Mouse (Mus musculus): ENCODE measurements around the gene Gm9733. TPM values are rescaled to one million over a fixed set of nuclear protein-coding genes. Genes with fewer than 3 reads are reported as not detected.

The Gm9733 gene
- polyA plus RNA-seq, 1 experiment, result 3.1 TPM

DNA sequence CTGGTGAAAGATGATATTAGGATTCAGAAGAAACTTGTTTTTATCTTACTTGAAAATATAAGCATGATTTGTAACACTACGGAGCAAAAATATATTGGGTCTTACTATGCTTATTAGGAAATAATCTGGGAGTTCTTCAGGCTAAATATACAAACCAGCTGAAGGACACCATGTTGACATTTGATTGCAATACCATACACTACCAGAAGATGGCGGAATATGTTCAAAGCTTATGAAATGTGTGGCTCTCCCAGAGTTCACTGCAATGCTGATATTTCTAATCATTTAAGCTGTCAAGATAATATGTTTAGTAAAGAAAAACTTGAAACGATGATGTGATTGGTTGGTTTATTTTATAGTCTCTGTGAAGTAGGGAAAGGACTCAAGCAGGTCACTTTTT is 67.7 kb downstream of the Gm9733 start:
- H3K4me1 ChIP-seq (ENCODE audit: control insufficient read depth, insufficient read depth, low read length), result no peaks in the 10 kb centered on the region
- H3K4me3 ChIP-seq (ENCODE audit: insufficient read depth, low read length), result no peak overlapping the region
- TF ChIP-seq CTCF (IDR thresholded peaks at IDR 0.05; ENCODE audit: low read depth, low read length), result no peak
- no peak for TF ChIP-seq POLR2A (IDR thresholded peaks at IDR 0.05; ENCODE audit: borderline replicate concordance, low read depth, low read length)
- H3K27ac ChIP-seq (ENCODE audit: insufficient read depth, low read depth, low read length), result no peak overlapping the region

DNA sequence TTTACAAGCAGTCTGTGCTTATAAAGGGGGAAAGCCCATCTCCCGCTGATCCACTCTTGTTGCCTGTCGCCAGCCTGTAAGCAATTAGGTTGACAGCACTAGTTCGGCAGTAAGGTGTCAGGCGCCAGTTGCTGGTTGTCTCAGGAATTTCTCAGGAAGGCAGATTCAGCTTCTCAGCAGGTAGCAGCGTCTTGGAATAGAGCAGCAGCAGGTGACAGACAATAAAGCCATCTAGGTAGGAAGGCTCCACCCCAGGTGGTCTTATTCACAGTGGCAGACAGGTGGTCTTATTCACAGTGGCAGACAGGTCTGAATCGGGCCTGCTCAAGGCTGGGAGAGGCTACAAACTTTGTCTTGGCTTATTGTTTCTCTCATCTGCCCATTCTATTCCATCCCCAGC is 76.4 kb downstream of the Gm9733 start:
- Histone ChIP-seq H3K27ac (ENCODE audit: insufficient read depth, low read depth, low read length) (no peak overlapping the region), H3K4me3 (ENCODE audit: insufficient read depth, low read length) (no peak overlapping the region), H3K4me1 (ENCODE audit: control insufficient read depth, insufficient read depth, low read length) (no peaks in the 10 kb centered on the region)
- TF ChIP-seq POLR2A (IDR thresholded peaks at IDR 0.05; ENCODE audit: borderline replicate concordance, low read depth, low read length) (no peak), CTCF (IDR thresholded peaks at IDR 0.05; ENCODE audit: low read depth, low read length) (no peak)

Other genes starting within 250 kb of the Gm9733 start
- 46.6 and 48.9 TPM in 2 replicates for gene Sirpb1a, start 94.2 kb upstream of the Gm9733 start, polyA plus RNA-seq (2012; ENCODE audit: insufficient read depth, insufficient read length, missing spikeins)
- gene Sirpb1b, start 242.8 kb upstream of the Gm9733 start, polyA plus RNA-seq (2012; ENCODE audit: insufficient read depth, insufficient read length, missing spikeins), result 46.8 and 49.4 TPM in 2 replicates